Mouse (Mus musculus) heart, adult 18-20 months (tissue): ENCODE data around the gene Stra8. TPM values are rescaled to one million over a fixed set of nuclear protein-coding genes. Genes with fewer than 3 reads are reported as not detected.

ENCODE experiments used
- DNase-seq, 2 experiments: peaks; one replicate each; pipeline ENCODE4 v3.0.0; 2021 to 2022; ENCODE audit warnings: mixed read lengths in 1 of 2
- total RNA-seq, 2 experiments: library from RNA; stranded (reverse); gene quantifications; 2 replicates each; pipeline ENCODE4 v1.2.3; 2021

The Stra8 gene
- total RNA-seq, 2 experiments from 2014 or later: not detected

DNA sequence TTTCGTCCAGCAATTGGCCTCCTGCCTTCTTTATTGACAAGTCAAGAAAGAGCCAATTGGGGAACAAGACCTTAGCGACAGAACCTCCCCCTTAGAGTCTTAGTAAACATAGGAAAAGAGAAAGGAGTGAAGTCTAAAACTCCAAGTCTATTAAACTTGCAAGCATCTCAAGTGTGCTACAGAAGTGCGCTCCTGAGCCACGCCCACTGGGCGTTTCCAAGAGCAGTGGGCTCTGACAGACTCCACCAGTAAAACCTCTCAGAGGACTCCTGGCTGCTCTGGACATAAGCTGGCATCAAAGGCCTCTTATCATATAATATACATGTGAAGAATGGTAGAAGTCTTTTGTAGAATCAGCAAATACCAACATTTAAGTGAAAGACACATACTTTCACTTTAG is 16.5 kb upstream of the Stra8 start:
- no peak for DNase-seq

DNA sequence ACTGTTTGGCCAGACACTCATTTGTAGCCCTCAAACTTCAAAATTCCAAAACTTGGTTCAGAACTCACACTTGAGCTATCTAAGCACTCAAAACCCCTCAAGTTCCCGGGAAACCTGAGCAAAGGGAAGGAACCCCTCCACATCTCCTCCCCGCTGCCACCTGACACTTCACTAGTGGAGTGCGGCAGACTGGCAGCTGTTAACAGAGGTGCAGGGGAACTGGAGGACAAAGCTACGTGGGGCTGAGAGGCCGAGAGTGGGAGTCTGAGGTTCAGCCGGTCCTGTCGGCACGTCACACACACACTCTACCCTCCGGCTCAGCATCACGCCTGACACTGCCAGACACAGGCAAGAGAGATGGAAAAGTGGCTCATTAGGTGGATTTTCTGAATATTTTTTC is 16.1 kb upstream of the Stra8 start:
- no peak for DNase-seq

DNA sequence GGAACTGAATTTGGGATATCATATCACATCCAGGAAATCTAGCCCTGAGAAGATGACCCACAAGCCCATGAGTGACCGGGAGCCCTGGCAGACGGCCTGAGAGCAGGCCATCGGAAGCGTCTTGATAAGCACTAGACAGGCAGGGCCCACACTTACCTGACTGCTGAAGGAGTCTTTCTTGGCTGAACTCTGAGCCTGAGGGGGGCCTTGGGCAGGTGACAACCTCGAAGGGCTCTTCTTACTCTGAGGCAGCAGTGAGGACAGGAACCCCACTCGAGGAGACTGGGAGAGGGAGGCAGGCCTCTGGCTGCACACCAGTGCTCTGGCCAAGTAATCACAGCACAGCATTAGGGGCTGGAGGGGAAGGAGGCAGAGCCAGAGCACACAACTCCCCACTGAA is 15.6 kb upstream of the Stra8 start:
- no peak for DNase-seq

DNA sequence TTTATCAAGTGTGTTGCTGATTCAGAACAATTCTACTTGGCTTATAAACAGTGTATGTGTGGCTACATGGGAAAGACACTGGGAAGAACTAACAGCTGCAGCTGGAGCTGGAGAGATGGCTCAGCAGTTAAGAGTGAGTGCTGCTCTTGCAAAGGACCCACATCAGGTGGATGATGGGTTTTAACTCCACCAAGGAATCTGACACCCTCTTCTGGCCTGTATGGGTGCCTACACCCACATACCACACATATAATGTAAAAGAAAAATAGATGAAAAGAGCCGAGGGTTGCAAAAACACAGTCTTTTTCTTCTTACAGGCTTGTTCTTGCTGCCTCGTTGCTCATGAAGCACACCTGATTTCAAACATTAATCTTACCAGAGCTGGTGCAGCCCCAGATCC is 13.8 kb upstream of the Stra8 start:
- DNase-seq: no peak

DNA sequence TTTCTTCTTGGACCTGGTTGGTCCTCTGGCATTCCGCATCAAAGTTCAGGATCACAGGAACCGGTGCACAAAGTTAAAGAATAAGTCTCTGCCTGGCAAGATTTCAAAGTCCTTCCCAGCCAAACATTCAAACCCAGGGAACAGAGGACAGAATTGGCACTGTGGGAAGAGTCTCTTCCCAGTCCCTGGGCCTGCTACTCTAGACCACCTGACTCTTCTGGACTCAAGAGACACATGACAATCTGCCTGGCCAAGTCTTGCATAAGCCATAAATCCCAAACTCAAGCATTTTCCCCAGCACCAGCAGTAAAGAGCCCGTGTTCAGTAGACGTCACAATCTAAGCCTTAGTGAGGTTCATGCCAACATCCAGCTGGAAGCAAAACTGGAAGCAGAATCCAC is 13.3 kb upstream of the Stra8 start:
- peak in 1 of 2 experiments; percentile 65 for DNase-seq

DNA sequence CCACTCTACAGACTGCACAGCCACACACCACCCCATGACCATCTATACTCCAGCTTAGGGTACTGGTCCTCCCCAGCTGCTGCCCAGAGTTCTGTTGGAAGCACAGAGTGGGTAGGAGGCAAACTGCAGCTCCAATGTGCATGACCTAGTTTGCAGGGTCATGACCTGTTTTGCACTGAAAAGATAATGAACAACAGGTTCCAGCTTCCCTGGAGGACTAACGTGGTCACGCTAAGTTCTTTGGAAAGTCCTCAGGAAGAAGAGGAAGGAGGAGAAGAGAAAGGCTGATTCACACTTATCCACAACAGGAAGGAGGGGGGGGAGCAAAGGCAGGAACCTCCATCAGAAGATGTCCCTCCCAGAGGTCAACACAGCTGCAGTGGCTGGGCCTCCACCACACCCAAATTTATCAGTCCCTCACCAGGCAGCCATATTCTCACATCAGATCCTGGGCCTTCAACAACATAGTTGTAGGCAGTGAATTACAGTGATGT is 12.8 kb upstream of the Stra8 start:
- peak; percentile 54 to 55 for DNase-seq

DNA sequence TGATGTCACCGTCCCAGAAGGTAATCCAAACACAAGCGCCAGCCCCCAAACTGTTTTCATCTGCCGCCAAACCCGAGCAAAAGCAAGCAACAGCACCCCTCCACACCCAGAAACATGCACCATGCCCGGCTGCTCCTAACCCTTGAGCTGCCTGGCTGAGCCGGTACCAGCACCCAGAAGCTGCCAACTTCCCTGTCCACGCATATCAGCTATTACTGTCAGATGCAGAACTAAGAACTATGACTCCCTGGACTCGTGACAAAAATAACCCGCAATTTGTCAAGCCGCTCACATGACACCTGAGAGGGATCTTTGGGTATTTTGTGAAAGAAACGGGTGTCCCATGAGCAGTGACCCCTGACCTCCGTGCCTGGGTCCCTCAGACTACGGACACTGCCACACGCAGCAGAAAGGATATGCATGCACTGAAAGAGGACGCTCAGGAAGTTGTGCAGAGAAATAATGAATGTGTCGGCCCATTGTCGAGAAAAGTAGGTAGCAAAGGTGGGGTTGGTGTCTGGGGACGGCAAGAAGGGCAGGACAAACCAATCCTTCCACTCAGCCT is 12.2 kb upstream of the Stra8 start:
- peak; percentile 28 to 33 for DNase-seq

DNA sequence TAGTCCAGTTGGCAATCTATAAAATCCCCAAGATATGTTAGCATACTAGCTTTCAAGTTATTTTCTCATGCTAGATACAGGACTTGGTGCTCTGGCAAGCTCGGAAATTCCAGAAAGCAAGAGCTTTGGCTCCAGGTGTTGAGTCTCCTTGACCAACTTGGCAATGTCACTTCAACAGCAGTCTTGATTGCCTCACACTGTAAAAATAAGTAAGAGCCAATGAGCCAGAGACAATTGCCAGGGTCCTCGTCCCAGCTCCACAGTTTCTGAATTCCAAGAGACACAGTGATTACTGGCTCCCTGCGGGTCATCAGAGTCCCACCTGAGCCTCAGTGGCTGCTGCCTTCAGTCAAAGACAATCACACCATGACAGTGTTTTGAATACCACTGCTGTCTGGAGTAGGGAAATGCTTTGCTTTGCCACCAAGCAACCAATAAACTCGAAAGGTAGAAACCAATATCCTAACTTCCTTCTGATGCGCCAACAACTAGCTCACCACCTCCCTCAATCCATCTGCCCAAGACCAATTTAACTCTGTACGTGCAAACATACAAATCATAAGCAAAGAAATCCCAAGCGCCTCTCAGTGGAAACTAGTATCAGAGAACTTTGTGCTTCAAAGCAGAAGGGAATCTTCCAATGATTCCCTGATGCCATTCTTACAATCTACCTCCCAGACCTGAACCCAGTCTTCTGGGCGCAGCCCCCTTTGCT is 10.2 kb upstream of the Stra8 start:
- DNase-seq: no peak

DNA sequence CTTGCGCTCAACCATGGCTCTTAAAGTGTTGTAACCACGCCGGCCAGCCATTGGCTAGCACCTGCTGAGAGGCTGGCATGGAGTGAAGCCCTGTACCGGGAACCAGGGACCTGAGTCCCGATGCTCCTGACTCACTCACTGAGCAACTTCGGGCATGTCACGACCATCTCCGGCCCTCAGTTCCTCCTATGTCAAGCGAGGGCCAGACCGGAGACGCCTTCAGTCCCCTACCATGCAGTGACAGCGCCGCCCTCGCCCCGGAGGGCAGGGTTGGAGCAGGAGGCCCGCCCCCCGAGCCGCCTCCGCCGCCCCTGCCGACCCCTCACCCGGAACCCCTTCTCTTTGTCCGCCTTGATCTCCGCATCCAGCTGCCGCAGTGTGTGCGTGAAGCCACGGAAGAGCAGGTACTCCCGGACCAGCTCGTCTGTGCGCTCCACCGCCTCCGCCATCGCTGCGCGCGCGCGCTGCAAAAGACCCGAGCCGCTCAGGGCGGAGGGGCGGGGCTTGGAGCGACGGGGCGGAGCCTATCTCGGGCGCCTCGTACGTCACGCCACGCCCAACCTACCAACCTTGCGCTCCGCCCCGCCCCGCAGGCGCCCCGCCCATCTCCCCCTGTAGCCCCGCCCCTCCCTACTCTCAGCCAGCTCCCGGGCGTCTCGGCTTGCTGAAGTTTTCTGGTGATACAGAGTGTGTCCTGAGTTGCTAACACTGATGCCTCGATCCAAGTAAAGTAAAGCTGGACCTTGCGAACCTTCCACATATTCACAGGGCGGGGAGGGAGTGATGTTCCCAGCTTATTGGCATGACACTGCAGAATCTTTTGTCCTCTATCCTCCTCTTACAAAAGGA is 9.4 kb upstream of the Stra8 start, which contains the start of gene Wdr91:
Gene Wdr91 (minus strand): TSS at position 506 of the 849 bp plus-strand sequence.
- DNase-seq: peak; percentile 93 to 97

DNA sequence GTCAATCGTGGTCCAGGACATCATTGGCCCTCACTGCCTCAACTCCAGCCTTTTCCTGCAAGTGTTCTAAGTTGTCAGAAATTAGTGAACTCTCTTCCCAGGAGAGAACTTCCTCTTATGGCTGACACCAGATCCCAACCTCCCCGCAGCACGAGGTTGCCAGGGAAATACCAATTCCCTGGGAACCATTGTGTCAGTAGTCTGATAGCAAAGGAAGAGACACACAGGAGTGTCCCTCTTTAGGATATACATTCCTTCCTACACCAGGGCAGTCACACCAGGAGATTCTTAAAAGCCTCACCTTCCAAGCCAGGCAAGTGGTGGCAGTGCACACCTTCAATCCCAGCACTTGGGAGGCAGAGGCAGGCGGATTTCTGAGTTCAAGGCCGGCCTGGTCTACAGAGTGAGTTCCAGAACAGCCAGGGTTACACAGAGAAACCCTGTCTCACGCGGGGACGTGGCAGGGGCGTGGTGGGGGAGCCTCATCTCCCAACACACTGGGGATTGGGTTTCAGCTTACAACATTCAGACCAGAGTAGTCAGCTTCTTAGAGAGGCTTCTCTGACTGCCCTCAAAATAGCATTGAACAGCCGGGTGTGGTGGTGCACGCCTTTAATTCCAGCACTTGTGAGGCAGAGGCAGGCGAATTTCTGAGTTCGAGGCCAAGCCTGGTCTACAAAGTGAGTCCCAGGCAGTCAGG is 6.5 kb upstream of the Stra8 start:
- no peak for DNase-seq

DNA sequence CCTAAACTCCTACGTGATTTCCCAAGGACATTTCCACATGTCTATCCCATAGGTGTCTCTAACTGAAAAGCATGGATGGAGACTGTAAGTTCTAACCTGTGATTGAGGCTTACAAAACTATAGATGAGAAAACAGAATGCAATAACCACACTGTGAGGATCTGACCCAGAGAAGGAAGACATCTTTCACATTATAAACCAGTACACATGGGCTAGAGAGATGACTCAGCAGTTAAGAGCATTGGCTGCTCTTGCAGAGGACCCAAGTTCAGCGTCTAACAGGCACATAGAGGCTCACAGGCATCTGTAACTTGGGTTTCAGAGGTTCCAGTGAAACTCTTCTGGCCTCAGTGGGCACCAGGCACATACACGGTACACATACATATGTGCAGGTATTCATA is 5.5 kb upstream of the Stra8 start:
- DNase-seq: no peak

DNA sequence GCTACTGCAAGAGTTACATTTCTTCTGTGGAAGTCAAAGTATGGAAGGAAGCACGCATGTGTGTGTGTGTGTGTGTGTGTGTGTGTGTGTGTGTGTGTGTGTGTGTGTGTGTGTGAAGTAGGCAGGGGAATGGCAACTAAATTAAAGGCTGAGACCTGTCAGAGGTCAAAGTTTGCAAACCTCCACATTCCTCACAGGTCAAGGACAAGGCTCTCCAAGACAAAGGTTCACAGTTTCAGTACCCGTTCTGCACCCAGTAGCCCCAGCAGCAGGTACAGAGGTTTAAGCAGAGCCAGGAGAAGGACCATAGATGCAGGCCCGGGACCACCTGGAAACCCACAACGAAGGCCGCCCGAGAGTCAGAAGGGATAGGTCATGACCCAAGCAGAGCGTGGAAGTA is 817 bp upstream of the Stra8 start:
- DNase-seq: no peak

DNA sequence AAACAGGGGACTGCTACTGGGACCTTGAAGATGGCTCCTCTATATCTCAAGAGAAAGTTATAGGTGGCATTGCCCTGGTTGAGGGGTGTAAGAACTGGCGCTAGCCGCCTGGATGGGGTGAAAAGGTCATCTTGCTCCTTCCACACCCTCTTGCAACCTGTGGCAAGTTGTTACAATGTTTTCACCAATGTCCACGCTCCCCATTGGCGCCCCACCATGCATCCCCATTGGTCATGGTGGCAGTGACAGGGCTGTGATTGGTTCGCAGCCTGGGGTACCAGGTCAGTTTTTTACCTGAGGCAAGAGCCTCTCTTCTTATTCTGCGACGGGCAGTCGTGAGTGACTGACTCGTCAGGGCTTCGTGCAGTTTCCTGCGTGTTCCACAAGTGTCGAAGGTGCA is 668 bp downstream of the Stra8 start:
- no peak for DNase-seq

DNA sequence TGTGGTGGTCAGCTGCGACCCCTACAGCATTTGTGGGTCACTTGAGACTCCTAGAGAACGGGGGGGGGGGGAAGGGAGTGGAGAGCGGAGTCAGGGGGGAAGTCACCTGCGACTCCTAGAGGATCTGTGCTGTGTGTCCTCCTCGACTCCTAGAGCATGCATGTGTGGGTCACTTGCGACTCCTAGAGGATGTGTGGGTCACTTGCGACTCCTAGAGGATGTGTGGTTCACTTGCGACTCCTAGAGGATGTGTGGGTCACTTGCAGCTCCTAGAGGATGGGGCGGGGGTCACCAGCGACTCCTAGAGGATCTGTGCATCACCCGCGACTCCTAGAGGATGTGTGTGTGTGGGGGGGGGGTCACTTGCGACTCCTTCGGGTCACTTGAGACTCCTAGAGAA is 2.0 kb downstream of the Stra8 start:
- DNase-seq: peak; percentile 53 to 60

DNA sequence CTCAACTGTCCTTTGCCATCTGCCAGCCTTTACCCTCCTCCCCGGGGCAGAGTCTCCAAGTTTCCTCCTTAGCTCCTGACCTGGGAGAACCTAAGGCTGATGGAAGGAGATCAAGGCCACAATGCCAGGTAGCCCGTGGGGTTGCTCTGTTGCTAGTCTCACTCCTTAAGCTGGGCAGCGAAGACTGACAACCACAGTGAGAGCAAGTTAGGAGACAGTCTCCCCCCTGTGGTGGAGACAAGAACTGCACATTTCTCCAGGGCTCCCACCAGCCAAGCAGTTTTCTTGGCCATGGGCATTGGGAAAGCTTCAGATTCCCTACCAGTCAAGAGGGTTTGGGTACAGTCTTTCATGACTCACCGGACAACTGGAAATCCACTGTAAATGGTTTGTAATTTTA is 7.2 kb downstream of the Stra8 start:
- DNase-seq: peak; percentile 70 to 84

DNA sequence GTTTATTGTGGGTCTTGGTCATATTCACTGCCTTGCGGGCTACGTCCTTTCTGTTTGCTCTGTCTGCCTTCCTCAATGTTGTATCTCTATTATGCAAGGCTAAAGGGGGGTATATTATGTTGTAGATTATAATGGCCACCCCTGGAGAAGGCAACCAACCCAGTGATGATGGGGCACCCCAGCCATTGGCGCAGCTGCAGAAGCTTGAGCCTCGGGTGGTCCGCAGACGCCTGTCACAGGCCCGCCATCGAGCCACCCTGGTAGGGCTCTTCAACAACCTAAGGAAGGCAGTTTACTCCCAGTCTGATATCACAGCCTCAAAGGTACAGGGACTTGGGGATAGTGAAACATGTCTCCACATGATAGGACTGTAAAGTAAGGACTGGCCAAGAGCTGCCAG is 7.6 kb downstream of the Stra8 start:
- DNase-seq: no peak

DNA sequence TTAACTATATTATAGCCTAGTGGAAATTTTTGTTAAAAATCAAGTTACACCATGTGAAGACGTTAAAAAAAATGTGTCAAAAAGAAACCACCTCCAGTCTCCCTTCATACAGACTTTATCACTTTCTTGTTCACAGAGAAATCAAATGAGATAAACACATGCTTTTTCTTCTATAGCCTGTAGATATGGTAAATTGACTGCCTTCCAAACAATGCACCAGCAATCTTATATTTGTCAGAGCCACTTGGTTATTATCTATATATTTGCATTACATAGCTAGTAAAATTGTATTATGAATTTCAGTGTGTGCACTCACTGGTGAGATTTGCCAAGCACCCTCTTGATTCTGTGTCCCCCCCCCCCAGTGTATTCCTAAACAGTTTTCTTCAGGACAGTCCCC is 12.7 kb downstream of the Stra8 start:
- DNase-seq: no peak

DNA sequence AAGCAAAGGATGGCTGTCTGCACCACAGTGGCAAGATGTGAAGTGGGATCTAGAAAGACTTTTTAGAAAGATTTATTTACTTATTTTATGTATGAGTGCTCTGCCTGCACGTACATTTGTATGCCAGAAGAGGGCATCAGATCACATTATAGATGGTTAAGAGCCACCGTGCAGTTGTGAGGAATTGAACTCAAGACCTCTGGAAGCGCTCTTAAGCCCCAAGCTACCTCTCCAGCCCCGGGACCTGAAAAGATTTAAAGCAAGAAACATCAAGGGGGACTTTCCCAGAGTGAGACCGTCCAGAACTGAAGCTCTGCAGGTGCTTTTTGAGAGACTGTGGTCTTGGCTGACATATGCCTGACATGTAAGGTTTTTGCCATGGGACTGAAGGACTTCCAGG is 16.8 kb downstream of the Stra8 start:
- no peak for DNase-seq

DNA sequence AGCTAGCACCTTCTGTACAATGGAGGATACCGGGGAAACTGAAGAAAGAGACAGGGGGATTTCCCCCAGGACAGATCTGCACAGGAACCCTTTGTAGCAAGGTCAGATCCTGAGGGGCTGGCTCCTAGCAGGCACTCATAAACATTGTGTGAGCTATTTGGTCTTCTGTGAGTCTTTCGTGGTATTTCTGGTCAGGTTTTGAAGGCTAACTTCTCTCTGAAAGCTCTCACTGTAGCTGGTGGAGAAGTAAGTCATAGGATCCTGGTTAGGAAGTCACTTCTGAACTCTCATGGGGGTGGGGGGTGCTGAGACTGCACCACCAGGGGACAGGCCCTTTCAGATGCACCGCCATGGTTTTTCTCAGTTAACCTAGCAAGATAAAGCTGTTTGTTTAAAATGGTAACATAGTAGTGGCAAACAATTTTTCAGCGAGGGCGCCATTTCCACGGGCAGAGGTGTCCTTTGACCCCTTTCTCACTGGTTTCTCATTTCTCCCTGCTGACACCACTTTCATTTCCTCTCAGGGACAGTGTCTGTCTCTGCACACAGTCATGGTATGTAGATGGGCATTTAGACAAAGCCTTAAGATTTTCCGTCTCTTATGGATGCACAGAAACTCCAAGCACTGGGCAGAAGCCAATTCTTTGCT is 18.4 kb downstream of the Stra8 start:
- DNase-seq: no peak

DNA sequence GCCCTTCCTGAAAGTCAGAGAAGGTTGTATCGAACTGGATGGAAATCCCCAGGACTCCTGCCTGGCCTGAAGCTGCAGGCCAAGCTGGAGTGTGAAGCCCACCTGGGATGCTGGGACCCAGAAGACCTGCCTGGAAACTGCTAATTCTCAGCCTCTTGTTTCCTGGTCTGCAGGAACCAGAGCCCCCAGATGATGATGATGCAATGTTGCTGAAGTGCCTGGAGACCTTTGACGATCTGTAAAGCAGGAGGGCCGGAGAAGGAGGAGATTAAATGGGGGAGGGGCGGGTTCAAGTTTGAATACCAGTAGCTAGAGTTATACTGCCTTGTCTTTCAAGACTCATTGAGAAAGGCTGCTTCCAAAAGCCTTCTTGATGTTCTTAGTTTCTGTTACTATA is 19.0 kb downstream of the Stra8 start:
- DNase-seq: no peak

DNA sequence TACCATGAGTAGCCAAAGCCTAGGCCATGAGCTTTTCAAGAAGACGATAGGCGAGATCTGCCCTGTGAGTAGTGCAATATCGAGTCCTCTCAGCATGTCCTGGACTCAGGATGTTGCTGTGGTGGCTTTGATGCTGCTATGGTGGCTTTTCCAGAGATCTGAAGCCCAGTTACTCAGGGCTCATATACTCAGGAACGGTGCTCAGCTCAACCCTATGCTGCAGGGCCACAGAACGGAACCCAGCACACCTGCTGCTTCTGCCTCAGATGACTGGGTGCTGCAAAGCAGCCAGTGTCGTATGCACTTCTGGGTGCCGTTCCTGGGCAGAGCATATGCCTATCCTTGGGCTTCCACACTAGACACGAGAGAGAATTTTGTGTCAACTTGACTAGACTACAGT is 19.5 kb downstream of the Stra8 start:
- DNase-seq: no peak

DNA sequence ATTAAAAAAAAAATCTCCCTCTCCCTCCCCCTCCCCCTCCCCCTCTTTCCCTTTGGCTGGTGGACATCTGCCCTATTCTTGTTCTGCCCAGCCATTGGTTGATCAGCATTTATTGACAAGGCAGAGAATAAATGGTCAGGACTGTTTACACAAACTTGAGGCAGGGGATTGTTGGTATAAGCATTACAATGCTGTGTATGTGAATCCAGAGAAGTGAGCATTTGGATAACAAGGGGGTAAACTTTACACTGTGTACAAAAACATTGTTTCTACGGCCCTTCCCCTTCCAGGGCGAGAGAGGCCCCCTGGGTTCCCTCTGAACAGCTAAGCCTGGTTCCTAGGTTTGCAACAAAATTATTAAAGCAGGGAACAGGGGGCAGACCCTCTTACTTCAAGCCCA is 21.5 kb downstream of the Stra8 start:
- DNase-seq: no peak
